Mouse (Mus musculus) brain, embryonic 18.5 days (tissue): ENCODE results near the gene Krt39.
A peak's percentile ranks its signal among the peaks of the same experiment; 100 is the strongest.

ENCODE experiments used
- DNase-seq: peaks from one replicate; pipeline ENCODE4 v3.0.0-alpha.2; 2012; ENCODE audit warnings: low read depth, low spot score

The Krt39 gene

GRCm38 (mm10) chr11:99521288-99521860, at the start of gene Krt39:
Krt39 (minus strand) TSS chr11:99521338.
- DNase-seq: no peak

- no peak for DNase-seq
Measured at GRCm38 (mm10) chr11:99566530-99566929, 45.4 kb upstream of the Krt39 start, which contains the start of gene Krtap3-1. Krtap3-1 (minus strand) TSS chr11:99566630.

GRCm38 (mm10) chr11:99562580-99562979, 41.4 kb upstream of the Krt39 start:
- no peak for DNase-seq

- no peak for DNase-seq
Measured at GRCm38 (mm10) chr11:99559366-99559765, 38.2 kb upstream of the Krt39 start, which contains the start of gene Gm11939. Gm11939 (minus strand) TSS chr11:99559466.

- DNase-seq: no peak
Measured at GRCm38 (mm10) chr11:99557976-99558745, 37.0 kb upstream of the Krt39 start.

- no peak for DNase-seq
Measured at GRCm38 (mm10) chr11:99556753-99557152, 35.6 kb upstream of the Krt39 start, which contains the start of gene Krtap3-2. Krtap3-2 (minus strand) TSS chr11:99556853.

GRCm38 (mm10) chr11:99556195-99556594, 35.1 kb upstream of the Krt39 start:
- DNase-seq: no peak

GRCm38 (mm10) chr11:99550765-99551164, 29.6 kb upstream of the Krt39 start, which contains the start of gene Krtap3-3:
Krtap3-3 (minus strand) TSS chr11:99550865.
- DNase-seq: no peak

GRCm38 (mm10) chr11:99547892-99548291, 26.8 kb upstream of the Krt39 start:
- no peak for DNase-seq

- DNase-seq: peak; percentile 8
Measured at GRCm38 (mm10) chr11:99539721-99540120, 18.6 kb upstream of the Krt39 start.

- DNase-seq: no peak
Measured at GRCm38 (mm10) chr11:99514098-99514497, 7.0 kb downstream of the Krt39 start.

- no peak for DNase-seq
Measured at GRCm38 (mm10) chr11:99500095-99500805, 20.9 kb downstream of the Krt39 start.

- DNase-seq: no peak
Measured at GRCm38 (mm10) chr11:99496460-99496859, 24.7 kb downstream of the Krt39 start.

- no peak for DNase-seq
Measured at GRCm38 (mm10) chr11:99494741-99495140, 26.4 kb downstream of the Krt39 start.

- DNase-seq: no peak
Measured at GRCm38 (mm10) chr11:99493574-99493850, 27.6 kb downstream of the Krt39 start.

- no peak for DNase-seq
Measured at GRCm38 (mm10) chr11:99492733-99493573, 28.2 kb downstream of the Krt39 start, which contains the start of gene Krt23. Krt23 (minus strand) TSS chr11:99493137.

- DNase-seq: no peak
Measured at GRCm38 (mm10) chr11:99491040-99491439, 30.1 kb downstream of the Krt39 start.

- DNase-seq: no peak
Measured at GRCm38 (mm10) chr11:99490624-99491023, 30.5 kb downstream of the Krt39 start.

- no peak for DNase-seq
Measured at GRCm38 (mm10) chr11:99489233-99489632, 31.9 kb downstream of the Krt39 start.

GRCm38 (mm10) chr11:99474981-99475380, 46.2 kb downstream of the Krt39 start:
- no peak for DNase-seq

GRCm38 (mm10) chr11:99473433-99473832, 47.7 kb downstream of the Krt39 start:
- DNase-seq: no peak
